In the genomic region with DNA sequence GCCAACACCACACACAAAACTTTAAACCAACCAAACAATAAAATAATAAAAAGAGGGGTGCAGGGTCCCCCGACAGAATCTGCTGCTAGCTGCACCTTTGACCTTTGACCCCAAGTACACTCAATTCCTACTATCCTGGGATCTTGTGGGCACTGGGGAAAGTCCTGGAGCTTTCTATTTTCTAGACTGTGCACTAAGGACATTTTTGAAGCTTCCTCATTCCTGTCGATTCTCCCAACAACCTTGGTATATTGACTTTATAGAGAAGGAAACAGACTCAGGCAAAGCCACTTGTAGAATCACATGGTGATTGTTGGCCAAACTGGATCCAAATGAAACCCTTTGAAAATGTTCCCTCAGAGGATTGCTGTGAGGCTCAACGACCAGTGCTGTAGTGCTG, we compare ENCODE assay signal across 8 mouse cellular contexts. TPM values are rescaled to one million over a fixed set of nuclear protein-coding genes. Genes with fewer than 3 reads are reported as not detected.
DNase-seq lines count a peak whose midpoint lies in the region; ATAC-seq and TF ChIP-seq lines count a peak whose summit lies in the region.

No protein-coding gene starts in this region.

- peaks cover 2% of the 10 kb centered on the region; the same call in 1 of the 2 replicates for H3K79me2 ChIP-seq in liver, adult 2 months (ENCODE audit: control insufficient read depth, insufficient read depth, low read length)

- H3K27ac ChIP-seq in liver, adult 2 months (replicated peaks; ENCODE audit: insufficient read depth, low read depth, low read length), result peak overlapping the region; percentile 84
- H3K27ac ChIP-seq in embryonic facial prominence, embryonic 13.5 days, result peak overlapping the region; percentile 98
- H3K27ac ChIP-seq in intestine, embryonic 16.5 days (ENCODE audit: low read length), result peak overlapping the region; percentile 98
- peak overlapping the region; percentile 97 for H3K27ac ChIP-seq in neural tube, embryonic 13.5 days (replicated peaks)

- no peak for TF ChIP-seq POLR2A in liver, adult 2 months (IDR thresholded peaks at IDR 0.05; ENCODE audit: extremely low read depth, insufficient read depth, low read length)

- H3K4me3 ChIP-seq in liver, adult 2 months (ENCODE audit: insufficient read depth, low read depth, low read length), result peak overlapping the region; percentile 99; the same call in 1 of the 2 replicates
- H3K4me3 ChIP-seq in embryonic facial prominence, embryonic 13.5 days, result peak overlapping the region; percentile 56
- H3K4me3 ChIP-seq in intestine, embryonic 16.5 days (ENCODE audit: low read length), result peak overlapping the region; percentile 76
- peak overlapping the region; percentile 71 for H3K4me3 ChIP-seq in neural tube, embryonic 13.5 days

- peak; percentile 51 for DNase-seq in liver, adult 2 months (ENCODE audit: extremely low read depth, low read depth, low spot score)
- DNase-seq in liver, result no peak
- no peak for DNase-seq in left cerebral cortex, postnatal 10 days (ENCODE audit: extremely low spot score in 1 of 2, low spot score in 2 of 2)
- no peak for DNase-seq in left cerebral cortex, postnatal 25 days (ENCODE audit: low spot score in 2 of 2)
- no peak for DNase-seq in gastrocnemius, postnatal 14 days

- peak overlapping the region; percentile 79; the same call in 1 of the 2 replicates for H3K9ac ChIP-seq in liver, adult 2 months (ENCODE audit: low read depth, low read length)
- H3K9ac ChIP-seq in embryonic facial prominence, embryonic 13.5 days, result peak overlapping the region; percentile 75
- peak overlapping the region; percentile 77 for H3K9ac ChIP-seq in intestine, embryonic 16.5 days (ENCODE audit: low read depth, low read length)
- peak overlapping the region; percentile 83 for H3K9ac ChIP-seq in neural tube, embryonic 13.5 days

- WGBS in liver, adult 2 months, result 19% methylated on average over 3 of the region's 3 CpGs
- 64% methylated on average over 3 of the region's 3 CpGs for WGBS in embryonic facial prominence, embryonic 13.5 days
- 48% methylated on average over 3 of the region's 3 CpGs for WGBS in intestine, embryonic 16.5 days
- WGBS in neural tube, embryonic 13.5 days, result 61% methylated on average over 3 of the region's 3 CpGs

- peaks cover 3% of the 10 kb centered on the region; the same call in 1 of the 2 replicates for H3K4me1 ChIP-seq in liver, adult 2 months (ENCODE audit: control insufficient read depth, insufficient read depth, low read length)
- H3K4me1 ChIP-seq in embryonic facial prominence, embryonic 13.5 days, result peaks cover 17% of the 10 kb centered on the region
- H3K4me1 ChIP-seq in intestine, embryonic 16.5 days (ENCODE audit: control insufficient read depth, insufficient read depth, low read length), result peaks cover 11% of the 10 kb centered on the region
- peaks cover 24% of the 10 kb centered on the region for H3K4me1 ChIP-seq in neural tube, embryonic 13.5 days (replicated peaks)

- no peaks in the 10 kb centered on the region for H3K27me3 ChIP-seq in liver, adult 2 months (ENCODE audit: control insufficient read depth, insufficient read depth, low read length)
- no peaks in the 10 kb centered on the region for H3K27me3 ChIP-seq in embryonic facial prominence, embryonic 13.5 days
- H3K27me3 ChIP-seq in intestine, embryonic 16.5 days (replicated peaks; ENCODE audit: control insufficient read depth, insufficient read depth, low read length), result no peaks in the 10 kb centered on the region
- no peaks in the 10 kb centered on the region for H3K27me3 ChIP-seq in neural tube, embryonic 13.5 days

- no peak for ATAC-seq in embryonic facial prominence, embryonic 13.5 days (ENCODE audit: insufficient number of reproducible peaks, insufficient read depth, low FRiP score, low TSS enrichment, low read depth)
- ATAC-seq in intestine, embryonic 16.5 days, result peak; percentile 0; the same call in 1 of the 2 replicates
- ATAC-seq in neural tube, embryonic 13.5 days (ENCODE audit: low read depth), result no peak

- intact Hi-C loops in left cerebral cortex, postnatal 10 days (cut with DNase I), result no loop called here
- intact Hi-C loops in left cerebral cortex, postnatal 25 days (cut with DNase I), result no loop called here
- intact Hi-C loops in gastrocnemius, postnatal 14 days (cut with DNase I; ENCODE audit: low total_unique reads), result loop anchor here (5.0 kb wide), 1 partner anchor 36 kb away; a partner anchor contains a TSS

- no peak for TF ChIP-seq CTCF in liver, adult 2 months (IDR thresholded peaks at IDR 0.05; ENCODE audit: low read depth, low read length)

- H3K36me3 ChIP-seq in liver, adult 2 months (ENCODE audit: control insufficient read depth, insufficient read depth, low read length), result peaks cover 7% of the 10 kb centered on the region; the same call in 1 of the 2 replicates
- peaks cover 25% of the 10 kb centered on the region for H3K36me3 ChIP-seq in embryonic facial prominence, embryonic 13.5 days
- peaks cover 29% of the 10 kb centered on the region for H3K36me3 ChIP-seq in intestine, embryonic 16.5 days (ENCODE audit: control insufficient read depth, insufficient read depth, low read length)
- H3K36me3 ChIP-seq in neural tube, embryonic 13.5 days, result peaks cover 20% of the 10 kb centered on the region

- no peaks in the 10 kb centered on the region for H3K9me3 ChIP-seq in embryonic facial prominence, embryonic 13.5 days
- H3K9me3 ChIP-seq in intestine, embryonic 16.5 days (ENCODE audit: control insufficient read depth, low read length), result peaks cover 2% of the 10 kb centered on the region; the same call in 1 of the 2 replicates
- H3K9me3 ChIP-seq in neural tube, embryonic 13.5 days, result no peaks in the 10 kb centered on the region

- H3K4me2 ChIP-seq in embryonic facial prominence, embryonic 13.5 days, result peak overlapping the region; percentile 64
- peak overlapping the region; percentile 68 for H3K4me2 ChIP-seq in intestine, embryonic 16.5 days (ENCODE audit: low read depth, low read length)
- peak overlapping the region; percentile 58 for H3K4me2 ChIP-seq in neural tube, embryonic 13.5 days

RNA-seq across cellular contexts. Expression of a gene that starts 0.8 kb away (rescaled TPM):
- total RNA-seq in liver, adult 2 months (2014; rRNA removed), result 0.55 and 1.1 TPM in 2 replicates
- not detected in 2 replicates for polyA plus RNA-seq in liver, adult 2 months (2012; rRNA removed)
- polyA plus RNA-seq in embryonic facial prominence, embryonic 13.5 days (2015; fragmentation: Nextera tagmentation; extraction: Ambion mirVana), result 1.2 TPM in 1 of 2 replicates, not detected in the other
- 3.6 and 4.7 TPM in 2 replicates for polyA plus RNA-seq in intestine, embryonic 16.5 days (2015; fragmentation: Nextera tagmentation; extraction: Ambion mirVana)
- 0.61 TPM in 1 of 2 replicates, not detected in the other for polyA plus RNA-seq in neural tube, embryonic 13.5 days (2015; fragmentation: Nextera tagmentation; extraction: Ambion mirVana)
- total RNA-seq in left cerebral cortex, postnatal 10 days (2021), result not detected
- not detected for total RNA-seq in left cerebral cortex, postnatal 25 days (2021)
- total RNA-seq in gastrocnemius, postnatal 14 days (2021), result not detected

RNA-seq across cellular contexts. Expression of a gene that starts 1.6 kb away (rescaled TPM):
- total RNA-seq in liver, adult 2 months (2014; rRNA removed), result 6.2 and 6.8 TPM in 2 replicates
- 18.0 and 19.3 TPM in 2 replicates for polyA plus RNA-seq in liver, adult 2 months (2012; rRNA removed)
- 45.7 and 47.9 TPM in 2 replicates for polyA plus RNA-seq in embryonic facial prominence, embryonic 13.5 days (2015; fragmentation: Nextera tagmentation; extraction: Ambion mirVana)
- polyA plus RNA-seq in intestine, embryonic 16.5 days (2015; fragmentation: Nextera tagmentation; extraction: Ambion mirVana), result 25.4 and 27.1 TPM in 2 replicates
- polyA plus RNA-seq in neural tube, embryonic 13.5 days (2015; fragmentation: Nextera tagmentation; extraction: Ambion mirVana), result 43.0 and 43.7 TPM in 2 replicates
- total RNA-seq in left cerebral cortex, postnatal 10 days (2021), result 10 to 100 TPM; 22.0 to 23.7 TPM
- total RNA-seq in left cerebral cortex, postnatal 25 days (2021), result 10 to 100 TPM; 21.2 to 31.2 TPM
- total RNA-seq in gastrocnemius, postnatal 14 days (2021), result 10 to 100 TPM; 16.3 to 16.5 TPM

RNA-seq across cellular contexts. Expression of a gene that starts 1.8 kb away (rescaled TPM):
- total RNA-seq in liver, adult 2 months (2014; rRNA removed), result 6.7 and 10.7 TPM in 2 replicates
- 38.3 and 41.1 TPM in 2 replicates for polyA plus RNA-seq in liver, adult 2 months (2012; rRNA removed)
- 10.3 and 12.0 TPM in 2 replicates for polyA plus RNA-seq in embryonic facial prominence, embryonic 13.5 days (2015; fragmentation: Nextera tagmentation; extraction: Ambion mirVana)
- polyA plus RNA-seq in intestine, embryonic 16.5 days (2015; fragmentation: Nextera tagmentation; extraction: Ambion mirVana), result 24.3 and 27.3 TPM in 2 replicates
- polyA plus RNA-seq in neural tube, embryonic 13.5 days (2015; fragmentation: Nextera tagmentation; extraction: Ambion mirVana), result 8.4 and 9.1 TPM in 2 replicates
- 1 to 10 TPM; 4.0 to 4.4 TPM for total RNA-seq in left cerebral cortex, postnatal 10 days (2021)
- 1 to 10 TPM; 6.9 TPM for total RNA-seq in left cerebral cortex, postnatal 25 days (2021)
- total RNA-seq in gastrocnemius, postnatal 14 days (2021), result 1 to 10 TPM; 5.8 to 6.0 TPM

RNA-seq across cellular contexts. Expression of a gene that starts 4.1 kb away (rescaled TPM):
- total RNA-seq in liver, adult 2 months (2014; rRNA removed), result 4.1 and 4.3 TPM in 2 replicates
- 11.2 and 14.6 TPM in 2 replicates for polyA plus RNA-seq in liver, adult 2 months (2012; rRNA removed)
- polyA plus RNA-seq in embryonic facial prominence, embryonic 13.5 days (2015; fragmentation: Nextera tagmentation; extraction: Ambion mirVana), result 7.7 and 7.9 TPM in 2 replicates
- polyA plus RNA-seq in intestine, embryonic 16.5 days (2015; fragmentation: Nextera tagmentation; extraction: Ambion mirVana), result 3.5 and 4.0 TPM in 2 replicates
- polyA plus RNA-seq in neural tube, embryonic 13.5 days (2015; fragmentation: Nextera tagmentation; extraction: Ambion mirVana), result 6.2 and 6.3 TPM in 2 replicates
- total RNA-seq in left cerebral cortex, postnatal 10 days (2021), result 10 to 100 TPM; 35.4 to 36.5 TPM
- total RNA-seq in left cerebral cortex, postnatal 25 days (2021), result 10 to 100 TPM; 32.9 to 34.5 TPM
- 10 to 100 TPM; 12.6 to 13.4 TPM for total RNA-seq in gastrocnemius, postnatal 14 days (2021)

RNA-seq across cellular contexts. Expression of a gene that starts 4.3 kb away (rescaled TPM):
- 0.20 and 0.28 TPM in 2 replicates for total RNA-seq in liver, adult 2 months (2014; rRNA removed)
- 0.30 and 0.35 TPM in 2 replicates for polyA plus RNA-seq in liver, adult 2 months (2012; rRNA removed)
- 46.1 and 55.4 TPM in 2 replicates for polyA plus RNA-seq in embryonic facial prominence, embryonic 13.5 days (2015; fragmentation: Nextera tagmentation; extraction: Ambion mirVana)
- polyA plus RNA-seq in intestine, embryonic 16.5 days (2015; fragmentation: Nextera tagmentation; extraction: Ambion mirVana), result 10.1 and 13.7 TPM in 2 replicates
- 40.0 and 43.3 TPM in 2 replicates for polyA plus RNA-seq in neural tube, embryonic 13.5 days (2015; fragmentation: Nextera tagmentation; extraction: Ambion mirVana)
- total RNA-seq in left cerebral cortex, postnatal 10 days (2021), result 10 to 100 TPM; 59.7 to 59.9 TPM
- total RNA-seq in left cerebral cortex, postnatal 25 days (2021), result 10 to 100 TPM; 52.0 to 65.0 TPM
- under 1 TPM; 0.31 to 0.33 TPM for total RNA-seq in gastrocnemius, postnatal 14 days (2021)
